Mouse (Mus musculus) kidney, adult 9 months (tissue): ENCODE data around the gene Gm45208.
"Not testable (repeated sequence)": the region's sequence is repeated elsewhere in the genome, so short reads cannot be mapped to it uniquely, and the experiment has no call there.

Experiments
- DNase-seq: peaks from one replicate; pipeline ENCODE4 v3.0.0; 2022

Gene Gm45208

DNA sequence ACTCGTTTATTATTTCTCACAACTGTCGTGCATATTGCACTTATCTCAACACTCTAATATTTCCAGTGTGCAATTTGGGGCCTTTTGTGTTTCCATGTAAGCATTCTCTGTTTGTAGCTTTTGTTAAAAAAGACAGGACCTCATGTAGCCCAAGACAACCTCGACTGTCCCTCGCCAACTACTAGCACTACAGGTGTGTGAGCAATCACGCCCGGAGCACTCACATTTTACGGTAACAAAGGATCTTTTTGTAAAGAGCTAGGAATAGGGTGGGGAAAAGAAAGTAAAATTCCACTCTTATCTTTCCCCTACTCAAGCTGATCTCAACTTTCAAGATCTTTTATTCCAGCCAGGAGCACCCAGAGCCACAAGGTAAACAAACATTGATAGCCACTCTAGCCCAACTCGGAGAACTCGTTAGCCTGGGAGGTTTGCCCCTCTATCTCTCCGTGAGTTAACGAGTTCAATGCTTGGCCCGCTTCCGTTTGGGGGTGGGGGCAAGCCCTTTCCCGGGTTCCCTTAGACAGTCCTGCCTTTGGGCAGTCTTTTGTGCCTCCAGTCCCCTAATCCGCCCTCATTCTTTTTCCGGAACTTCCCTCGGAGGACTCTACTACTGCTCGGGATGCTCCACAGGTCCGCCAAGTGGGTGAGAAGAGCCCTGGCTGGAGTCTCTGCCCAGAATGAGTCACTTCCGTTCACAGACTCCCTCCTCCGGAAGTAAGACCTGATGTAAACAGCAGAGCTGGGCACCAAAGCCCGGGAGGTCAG lies at the start of gene Gm45208:
Gm45208 (plus strand) TSS at position 732 of the 768 bp plus-strand sequence.
- DNase-seq, result peak; percentile 85

DNA sequence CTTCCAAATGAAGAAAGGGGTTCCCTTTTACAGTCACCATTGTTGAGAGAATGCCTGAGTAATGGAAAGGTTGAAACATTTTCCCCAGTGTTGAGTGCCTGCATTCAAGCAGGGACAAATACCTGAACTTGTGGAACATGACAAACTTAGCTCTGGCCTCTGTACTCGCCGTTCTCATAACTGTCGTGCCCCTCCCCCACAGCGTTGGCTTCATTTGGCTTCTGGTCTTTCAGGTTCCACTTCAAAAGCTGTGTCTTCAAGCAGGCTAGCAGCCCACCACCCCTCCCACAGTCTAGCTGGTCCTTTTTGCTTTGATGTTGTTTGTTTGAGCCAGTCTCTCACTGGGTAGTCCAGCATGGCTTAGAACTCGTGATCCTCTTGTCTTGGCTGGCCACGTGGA lies 49.3 kb upstream of the Gm45208 start:
- DNase-seq, result peak; percentile 22

DNA sequence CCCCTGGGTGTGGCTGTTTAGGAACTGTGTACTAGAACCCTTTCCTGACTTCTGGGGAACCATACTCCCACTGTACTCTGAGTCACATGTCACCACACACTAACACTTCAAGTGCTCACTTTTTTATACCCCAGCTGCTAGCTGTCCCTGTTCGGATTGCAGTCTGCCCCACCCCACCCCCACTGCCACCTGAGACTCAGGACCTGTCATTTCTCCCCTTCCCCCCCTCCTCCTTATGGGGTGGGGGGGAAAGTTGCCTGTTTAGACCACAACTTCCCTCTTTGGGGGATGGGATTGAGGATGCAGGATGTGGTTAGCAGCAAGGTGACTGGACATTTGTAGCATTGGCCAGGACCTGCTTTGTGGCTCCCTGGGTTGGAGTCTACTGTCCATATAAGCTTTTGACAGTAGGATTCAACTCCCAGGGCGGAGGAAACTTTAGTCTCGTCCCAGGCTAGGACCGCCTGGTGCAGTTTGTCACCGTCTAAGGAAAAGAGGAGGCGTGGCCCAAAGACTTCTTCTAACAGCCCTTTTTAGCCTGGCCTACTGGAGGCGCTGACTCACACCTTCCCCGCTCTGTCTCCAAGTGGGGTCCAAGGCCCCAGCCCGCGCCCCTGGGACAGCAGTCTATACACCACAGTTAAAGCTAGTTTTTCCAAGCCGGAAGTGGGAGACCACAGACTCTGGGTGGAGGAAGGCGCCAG lies 48.3 kb upstream of the Gm45208 start:
- no peak for DNase-seq

DNA sequence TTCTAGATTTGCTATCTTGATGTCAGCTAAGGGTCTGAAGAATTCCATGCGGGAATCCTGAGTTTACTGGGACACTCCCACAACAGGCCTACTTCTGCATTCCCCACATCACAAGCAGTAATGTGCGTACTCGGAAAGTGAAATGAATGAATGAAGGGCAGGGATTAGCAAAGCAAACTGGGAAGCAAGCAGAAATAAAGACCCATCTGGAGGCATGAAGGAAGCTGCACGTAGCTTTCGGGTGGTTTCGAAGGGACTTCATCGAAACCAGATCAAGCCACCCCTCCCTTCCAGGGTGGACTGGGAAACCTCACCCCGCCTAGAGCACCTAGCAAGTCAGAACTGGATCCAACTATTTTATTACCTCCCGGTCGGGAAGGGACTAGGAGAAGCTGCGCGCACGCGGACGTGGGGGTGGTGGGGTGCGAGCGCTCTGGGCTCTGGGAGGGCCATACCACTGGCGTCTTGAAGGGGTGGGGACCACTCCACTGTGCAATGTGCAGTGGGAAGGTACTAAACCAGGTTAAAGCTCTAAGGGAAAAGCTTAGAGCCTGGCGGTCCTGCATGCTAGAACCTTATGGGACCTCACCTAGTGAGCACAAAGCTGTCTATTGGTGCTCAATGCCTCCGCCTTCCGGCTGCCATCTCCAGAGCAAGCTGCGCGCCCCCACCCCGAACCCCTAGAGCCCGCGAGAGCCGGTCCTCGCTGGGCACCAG lies 47.6 kb upstream of the Gm45208 start:
- peak; percentile 22 for DNase-seq

GRCm38 (mm10) chrX:7675001-7675380 lies 47.1 kb upstream of the Gm45208 start:
- no peak for DNase-seq

GRCm38 (mm10) chrX:7678986-7679385 lies 43.1 kb upstream of the Gm45208 start:
- no peak for DNase-seq

DNA sequence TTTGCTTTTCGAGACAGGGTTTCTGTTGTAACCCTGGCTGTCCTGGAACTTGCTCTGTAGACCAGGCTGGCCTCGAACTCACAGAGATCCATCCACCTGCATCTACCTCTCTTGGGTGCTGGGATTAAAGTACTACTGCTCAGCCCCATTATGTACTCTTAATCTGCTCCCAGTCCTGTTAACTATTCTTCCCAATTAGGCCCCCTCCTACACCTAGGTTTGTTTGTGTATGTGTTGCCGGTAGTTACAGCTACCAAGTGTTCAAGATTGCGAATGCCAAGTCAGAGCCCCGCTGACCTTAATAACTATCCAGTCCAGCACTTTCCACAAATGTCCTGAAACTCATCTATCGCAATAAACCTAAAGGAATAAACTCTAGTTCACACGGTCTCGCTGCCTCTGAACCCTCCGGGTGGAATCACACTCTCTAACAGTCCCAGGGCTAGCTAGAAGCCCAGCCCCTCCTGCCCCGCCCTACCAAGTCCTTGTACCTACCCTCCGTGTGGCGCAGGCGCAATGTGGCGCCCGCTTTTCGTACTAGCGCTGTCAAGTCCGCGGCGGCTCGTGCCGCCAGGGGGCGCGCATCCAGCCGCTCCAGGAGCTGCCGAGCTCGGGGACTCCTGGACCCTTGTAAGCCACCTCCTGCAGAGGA lies 42.5 kb upstream of the Gm45208 start:
- DNase-seq, result peak; percentile 97

- DNase-seq, result no peak
Measured at GRCm38 (mm10) chrX:7680057-7680412, 42.0 kb upstream of the Gm45208 start.

- DNase-seq, result peak; percentile 76
Measured at GRCm38 (mm10) chrX:7680864-7681263, 41.2 kb upstream of the Gm45208 start, which contains the start of gene Magix. Gene Magix, minus strand, starts transcription at chrX:7681251.

- DNase-seq, result no peak
Measured at GRCm38 (mm10) chrX:7688321-7688720, 33.7 kb upstream of the Gm45208 start.

- DNase-seq, result no peak
Measured at GRCm38 (mm10) chrX:7690486-7690885, 31.6 kb upstream of the Gm45208 start.

- peak; percentile 53 for DNase-seq
Measured at GRCm38 (mm10) chrX:7692862-7693261, 29.2 kb upstream of the Gm45208 start.

DNA sequence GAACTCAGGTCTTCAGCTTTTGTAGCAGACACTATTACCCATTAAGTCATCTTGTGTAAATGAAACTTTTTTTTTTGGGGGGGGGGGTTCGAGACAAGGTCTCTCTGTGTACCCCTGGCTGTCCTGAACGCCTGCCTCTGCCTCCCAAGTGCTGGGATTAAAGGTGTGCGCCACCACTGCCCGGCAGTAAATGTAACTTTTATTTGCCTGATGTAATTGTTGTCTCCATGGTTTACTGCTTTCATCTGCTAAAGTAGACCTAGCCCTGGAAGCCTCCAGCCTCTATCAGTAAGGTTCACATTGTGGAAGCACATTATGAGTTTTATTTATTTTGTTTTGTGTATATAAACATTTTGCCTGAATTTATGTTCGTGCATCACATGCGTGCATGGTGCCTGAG lies 25.5 kb upstream of the Gm45208 start:
- DNase-seq, result no peak

- DNase-seq, result peak; percentile 91
Measured at GRCm38 (mm10) chrX:7696954-7697381, 25.1 kb upstream of the Gm45208 start, which contains the start of gene Gpkow. Gene Gpkow, plus strand, starts transcription at chrX:7697131.

- DNase-seq, result not testable (repeated sequence)
Measured at GRCm38 (mm10) chrX:7713764-7714134, 8.3 kb upstream of the Gm45208 start.

DNA sequence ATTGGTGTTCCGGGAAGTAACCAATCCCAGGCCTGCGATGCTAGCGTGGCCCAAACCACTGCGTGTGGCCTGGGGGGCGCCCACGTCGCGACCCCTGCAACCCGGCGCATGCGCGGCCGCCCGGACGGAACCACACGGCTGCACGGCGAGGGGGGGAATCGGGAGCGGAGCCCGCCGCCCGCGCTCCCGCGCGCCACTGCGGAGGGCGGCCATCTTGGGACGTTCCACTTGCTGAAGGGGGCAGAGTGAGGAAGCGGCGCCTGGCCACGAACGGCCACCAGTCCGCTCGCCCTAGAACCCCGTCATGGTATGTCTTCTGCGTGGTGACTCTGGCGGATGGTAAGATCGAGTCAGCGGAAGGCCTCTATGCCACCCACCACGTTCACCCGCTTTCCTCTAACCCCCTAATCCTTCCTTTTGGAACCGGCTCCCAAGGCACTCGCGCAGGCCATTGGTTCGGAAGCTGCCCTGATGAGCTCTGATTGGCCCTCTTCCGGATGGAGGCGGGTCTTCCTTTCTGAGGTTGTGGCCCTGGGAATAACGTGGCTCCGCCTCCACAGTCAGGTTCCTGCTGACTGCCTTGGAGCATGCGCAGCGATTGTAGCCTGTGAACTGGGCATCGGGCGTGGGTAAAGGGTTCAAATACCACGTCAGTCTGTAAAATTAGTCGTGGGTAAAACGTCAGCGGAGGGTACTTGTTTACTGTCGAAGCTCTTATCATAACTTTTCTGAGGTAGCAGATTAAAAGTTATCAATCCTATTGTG lies 7.7 kb upstream of the Gm45208 start, which contains the start of gene Wdr45:
Wdr45 (plus strand) TSS at position 199 of the 765 bp plus-strand sequence.
- peak; percentile 97 for DNase-seq

DNA sequence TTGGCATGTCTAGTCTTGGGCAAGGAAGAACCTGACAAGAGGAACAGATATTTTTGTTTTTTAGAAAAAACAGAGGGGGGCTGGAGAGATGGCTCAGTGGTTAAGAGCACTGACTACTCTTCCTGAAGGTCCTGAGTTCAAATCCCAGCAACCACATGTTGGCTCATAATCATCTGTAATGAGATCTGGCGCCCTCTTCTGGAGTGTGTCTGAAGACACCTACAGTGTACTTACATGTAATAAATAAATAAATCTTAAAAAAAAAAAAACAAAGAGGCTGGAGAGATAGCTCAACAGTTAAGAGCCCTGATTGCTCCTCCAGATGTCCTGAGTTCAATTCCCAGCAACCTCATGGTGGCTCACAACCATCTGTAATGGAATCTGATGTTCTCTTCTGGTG lies 6.0 kb upstream of the Gm45208 start:
- DNase-seq, result not testable (repeated sequence)

GRCm38 (mm10) chrX:7722282-7722611 lies 202 bp downstream of the Gm45208 start:
- no peak for DNase-seq

DNA sequence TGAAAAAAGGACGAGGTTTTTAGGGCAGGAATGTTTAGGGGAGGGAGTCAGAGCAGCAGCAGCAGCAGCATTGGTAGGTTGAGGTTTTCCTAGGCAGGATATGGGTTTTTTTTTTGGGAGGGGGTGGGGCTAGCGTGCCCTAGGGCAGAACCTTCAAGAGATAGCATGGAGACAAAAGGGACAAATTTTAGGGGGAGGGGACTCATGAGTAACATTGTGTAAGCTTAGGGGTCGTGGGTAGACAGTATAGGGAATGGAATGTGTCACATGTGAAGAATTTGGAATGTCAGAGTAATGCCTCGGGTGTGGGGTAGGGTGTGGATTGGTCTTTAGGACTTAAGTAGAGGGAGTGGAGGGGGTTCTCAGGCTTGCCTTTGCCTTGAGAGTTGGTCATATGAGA lies 646 bp downstream of the Gm45208 start:
- DNase-seq, result no peak

DNA sequence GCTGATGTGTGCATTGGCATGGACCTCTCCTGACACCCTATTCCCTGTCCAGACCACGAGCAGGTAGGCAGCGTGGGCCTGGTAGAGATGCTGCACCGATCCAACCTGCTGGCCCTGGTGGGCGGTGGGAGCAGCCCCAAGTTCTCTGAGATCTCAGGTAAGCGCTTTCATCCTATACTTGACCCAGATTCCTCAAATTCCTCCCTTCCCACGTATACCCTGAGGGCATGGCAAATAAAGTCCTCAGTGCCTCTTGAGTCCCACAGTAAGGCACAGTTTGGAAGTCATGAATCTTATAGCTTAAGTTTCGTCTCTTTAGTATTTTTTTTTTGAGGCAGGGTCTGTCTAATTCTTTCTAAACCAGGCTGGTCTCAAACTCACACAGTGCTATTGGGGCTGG lies 2.1 kb downstream of the Gm45208 start:
- DNase-seq, result no peak

DNA sequence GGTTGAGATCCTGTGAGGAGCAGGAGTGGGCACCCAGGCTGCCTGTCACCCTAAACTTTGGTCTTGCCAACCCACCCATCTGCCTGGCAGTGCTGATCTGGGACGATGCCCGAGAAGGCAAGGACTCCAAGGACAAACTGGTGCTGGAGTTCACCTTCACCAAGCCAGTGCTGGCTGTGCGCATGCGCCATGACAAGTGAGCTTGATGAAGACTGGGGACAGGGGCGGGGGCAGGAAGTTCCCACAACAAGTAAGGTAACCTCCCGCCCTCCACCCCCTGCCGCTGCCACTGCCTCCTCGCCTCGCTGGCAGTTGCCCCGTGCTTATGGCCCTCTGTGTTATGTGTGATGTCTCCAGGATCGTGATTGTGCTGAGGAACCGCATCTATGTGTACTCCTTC lies 3.8 kb downstream of the Gm45208 start:
- no peak for DNase-seq

DNA sequence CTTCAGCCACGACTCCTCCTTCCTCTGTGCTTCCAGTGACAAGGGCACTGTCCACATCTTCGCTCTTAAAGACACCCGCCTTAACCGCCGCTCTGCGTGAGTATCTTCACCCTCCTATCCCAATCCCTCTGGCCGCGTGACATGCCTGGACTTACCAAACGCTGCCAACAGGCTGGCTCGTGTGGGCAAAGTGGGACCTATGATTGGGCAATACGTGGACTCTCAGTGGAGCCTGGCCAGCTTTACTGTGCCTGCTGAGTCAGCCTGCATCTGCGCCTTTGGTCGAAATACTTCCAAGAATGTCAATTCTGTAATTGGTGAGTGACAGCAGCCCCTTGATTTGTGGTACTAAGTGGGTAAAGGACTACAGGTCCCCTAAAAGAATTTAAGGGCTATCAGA lies 5.1 kb downstream of the Gm45208 start:
- DNase-seq, result no peak
